Mouse (Mus musculus) cerebellum, postnatal 36 days (tissue): ENCODE measurements around the gene Jpt1.
"Not testable (repeated sequence)": the region's sequence is repeated elsewhere in the genome, so short reads cannot be mapped to it uniquely, and the experiment has no call there.

Source experiments
- DNase-seq, 2 experiments: peaks; one replicate each; pipeline ENCODE4 v3.0.0; 2021 to 2022; ENCODE audit warnings: mixed read lengths in 2 of 2

Gene Jpt1

GRCm38 (mm10) chr11:115511121-115511520, 3.1 kb downstream of the Jpt1 start:
- DNase-seq = no peak

DNA sequence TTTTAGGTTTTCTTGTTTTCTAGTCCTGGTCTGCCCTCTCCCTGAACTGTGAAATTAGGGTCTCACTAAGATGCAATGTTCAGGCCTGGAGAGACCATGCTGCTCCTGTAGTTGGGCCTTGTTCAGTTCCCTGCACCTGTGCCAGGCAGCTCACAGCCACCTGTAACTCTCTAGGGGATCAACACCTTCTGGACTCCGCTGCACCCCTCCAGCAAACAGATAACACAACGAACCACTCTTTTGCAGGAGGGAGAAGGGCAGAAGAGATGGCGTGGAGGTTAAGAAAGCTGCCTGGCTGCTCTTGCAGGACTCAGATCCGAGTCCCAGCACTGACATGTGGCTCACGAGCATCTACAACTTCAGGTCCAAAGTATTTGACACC, 3.7 kb downstream of the Jpt1 start:
- DNase-seq = no peak

DNA sequence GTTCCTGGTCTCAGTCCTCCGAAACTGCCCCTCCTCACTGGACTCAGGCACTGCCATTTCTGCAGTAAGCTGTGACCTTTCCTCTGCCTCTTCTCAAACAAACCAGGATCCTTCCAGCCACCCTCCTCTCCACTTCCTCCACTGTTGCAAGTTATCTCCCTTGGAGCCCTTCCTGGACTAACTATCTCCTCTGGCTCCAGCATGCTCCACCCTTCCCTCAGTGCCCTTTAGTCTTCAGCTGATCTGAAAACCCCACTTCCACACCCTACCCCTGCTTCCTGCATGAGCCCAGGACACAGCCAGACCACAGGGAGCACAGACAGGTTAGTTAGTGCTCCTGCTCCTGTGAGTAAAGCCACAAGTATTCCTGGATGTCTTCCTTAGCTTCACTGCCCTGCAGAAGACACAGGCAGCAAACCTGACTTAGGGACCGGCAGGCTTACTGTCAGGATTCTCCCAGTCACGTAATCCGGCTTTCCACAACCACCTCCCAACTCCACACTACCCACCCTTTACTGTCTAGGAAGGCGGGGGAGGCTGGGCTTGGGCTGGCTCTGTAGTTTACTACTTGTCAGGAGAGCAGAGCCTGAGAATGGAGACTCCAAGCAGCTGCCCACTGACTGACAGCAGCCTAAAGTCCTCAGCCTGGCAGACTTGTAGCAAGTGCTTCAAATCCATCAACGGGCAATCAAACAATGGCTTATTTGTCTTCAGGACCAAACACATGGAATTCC, 4.2 kb downstream of the Jpt1 start:
- DNase-seq = no peak

DNA sequence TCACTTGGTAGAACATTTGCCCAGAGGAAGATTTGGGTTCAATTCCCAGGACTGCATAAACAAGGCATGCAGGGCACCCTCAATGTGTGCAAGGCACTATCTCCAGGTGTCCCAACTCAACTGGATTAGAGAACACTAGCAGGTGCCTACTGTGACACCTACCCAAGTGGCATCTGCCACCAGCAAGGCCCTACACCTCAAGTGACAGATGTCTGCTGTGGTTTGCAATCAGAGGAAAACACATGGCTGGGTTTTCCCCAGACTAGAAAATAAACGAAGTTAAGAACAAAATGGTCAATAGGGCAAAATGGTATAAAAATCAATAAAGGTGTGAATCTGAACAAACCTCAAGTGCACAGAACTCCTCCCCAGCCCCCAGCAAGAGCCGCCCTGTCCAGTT, 6.1 kb downstream of the Jpt1 start:
- no peak for DNase-seq

GRCm38 (mm10) chr11:115506586-115506985, 7.6 kb downstream of the Jpt1 start:
- DNase-seq = no peak

DNA sequence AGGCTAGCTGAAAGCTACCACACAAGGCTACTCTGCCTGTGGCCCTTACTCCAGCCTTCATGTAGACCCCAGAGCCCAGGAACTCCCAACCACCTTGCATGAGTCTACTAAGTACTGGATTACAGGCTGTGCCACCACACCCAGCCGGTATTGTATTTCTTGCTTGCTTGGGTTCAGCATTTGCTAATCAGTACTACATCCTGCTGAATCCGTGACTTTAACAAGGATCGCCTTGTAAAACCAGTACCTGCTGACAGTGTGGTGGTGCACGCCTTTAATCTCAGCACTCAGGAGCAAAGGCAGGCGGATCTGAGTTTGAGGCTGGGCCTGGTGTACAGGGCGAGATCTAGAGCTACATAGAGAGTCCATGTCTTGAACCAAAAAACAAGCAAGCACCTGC, 11.6 kb downstream of the Jpt1 start:
- no peak for DNase-seq

GRCm38 (mm10) chr11:115496559-115496958, 17.6 kb downstream of the Jpt1 start:
- DNase-seq = not testable (repeated sequence)

DNA sequence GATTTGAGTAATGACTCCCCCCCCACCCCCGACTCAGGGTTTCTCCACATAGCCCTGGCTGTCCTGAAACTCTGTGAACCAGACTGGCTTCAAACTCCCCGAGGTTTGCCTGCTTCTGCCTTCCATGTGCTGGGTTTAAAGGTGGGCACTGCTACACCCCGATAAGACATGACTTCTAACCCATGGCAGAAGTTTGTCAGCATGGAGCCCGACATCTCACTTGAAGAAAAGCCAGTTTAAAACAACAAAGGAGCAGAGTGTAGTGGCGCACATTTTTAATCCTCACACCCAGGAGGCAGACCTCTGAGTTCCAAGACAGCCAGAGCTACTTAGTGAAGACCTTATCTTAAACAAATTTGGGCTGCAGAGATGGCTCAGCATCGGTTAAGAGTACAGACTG, 21.8 kb downstream of the Jpt1 start:
- DNase-seq = no peak

DNA sequence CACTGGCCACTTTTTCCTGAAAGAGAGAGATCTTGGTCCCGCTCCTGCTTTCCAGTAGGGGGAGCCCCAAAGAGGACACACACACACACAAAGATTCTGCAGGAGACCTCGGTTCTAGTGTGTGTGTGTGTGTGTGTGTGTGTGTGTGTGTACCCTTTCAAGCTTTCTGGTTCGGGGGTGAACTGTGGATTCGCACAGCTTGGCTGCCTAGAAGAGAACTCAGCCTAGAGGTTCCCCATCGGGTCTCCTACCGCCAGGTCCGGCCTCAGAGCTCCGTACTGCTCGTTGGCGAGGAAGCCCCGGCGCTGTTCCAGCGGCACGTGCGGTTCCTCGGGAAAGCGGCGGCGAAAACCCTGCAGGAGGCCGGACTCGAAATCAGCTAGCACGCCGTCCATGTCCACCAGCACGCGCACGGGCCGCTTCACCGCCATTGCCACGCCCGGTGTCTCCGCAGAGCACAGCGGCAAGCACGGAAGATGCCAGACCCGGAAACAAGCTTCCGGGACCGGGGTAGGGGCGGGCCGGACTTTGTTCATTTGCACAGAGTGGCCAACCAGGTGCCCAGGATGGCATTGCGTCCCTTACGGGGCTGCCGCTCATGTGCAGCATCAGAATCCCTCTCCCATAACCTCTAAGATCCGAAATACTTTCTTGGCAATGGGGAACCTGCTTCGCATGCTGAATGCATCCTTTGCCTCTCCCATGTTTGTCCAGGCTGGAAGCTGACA, 22.7 kb downstream of the Jpt1 start, which contains the start of gene Nt5c:
Gene Nt5c, minus strand, starts transcription at position 507 of the 728 bp plus-strand sequence.
- peak; percentile 84 to 85 for DNase-seq

DNA sequence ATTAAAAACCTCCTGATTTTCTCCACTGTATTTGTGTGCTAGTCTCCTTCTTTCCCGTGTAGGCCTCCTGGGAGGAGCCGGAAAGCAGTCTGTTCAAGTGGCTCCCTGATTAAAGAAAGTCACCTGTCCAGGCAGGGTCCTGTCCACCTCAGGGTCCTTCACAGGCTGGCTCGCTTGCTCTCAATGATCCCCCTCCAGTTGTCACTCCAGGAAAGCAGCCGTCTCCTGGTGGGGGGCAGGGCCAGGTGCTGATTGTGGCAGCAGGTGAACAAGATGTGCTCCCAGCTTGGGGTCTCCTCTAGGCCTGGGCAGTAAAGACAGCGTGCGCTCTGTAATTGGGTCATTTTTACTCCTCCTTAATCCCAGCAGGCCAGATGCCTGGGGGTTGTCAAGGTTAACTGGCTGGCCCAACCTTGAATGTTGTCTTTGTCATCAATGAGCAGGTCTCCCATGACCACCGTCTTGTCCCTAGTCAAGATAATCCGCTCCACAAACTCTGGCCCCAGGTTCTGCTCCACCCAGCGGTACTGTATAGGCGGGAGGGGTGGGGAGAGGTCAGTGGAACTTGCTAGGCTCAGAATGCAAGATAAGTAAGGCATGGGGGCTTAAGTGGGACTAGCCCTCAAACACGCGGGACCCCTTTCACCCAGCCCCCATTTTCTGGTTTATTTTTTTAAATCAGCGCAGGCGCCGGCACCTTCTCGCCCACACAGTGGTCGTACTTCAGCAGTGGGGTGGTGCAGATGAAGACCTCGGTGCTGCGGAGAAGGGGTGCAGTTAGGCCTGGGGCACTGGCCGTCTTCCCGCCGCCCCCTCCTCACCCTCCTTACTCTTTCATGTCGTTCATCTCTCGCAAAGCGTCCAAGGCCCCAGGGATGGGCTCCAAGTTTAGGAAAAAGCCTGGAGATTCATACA, 23.5 kb downstream of the Jpt1 start:
- no peak for DNase-seq

- peak; percentile 72 to 75 for DNase-seq
Measured at GRCm38 (mm10) chr11:115488551-115489104, 25.6 kb downstream of the Jpt1 start.

GRCm38 (mm10) chr11:115485155-115485554, 29.0 kb downstream of the Jpt1 start:
- no peak for DNase-seq

DNA sequence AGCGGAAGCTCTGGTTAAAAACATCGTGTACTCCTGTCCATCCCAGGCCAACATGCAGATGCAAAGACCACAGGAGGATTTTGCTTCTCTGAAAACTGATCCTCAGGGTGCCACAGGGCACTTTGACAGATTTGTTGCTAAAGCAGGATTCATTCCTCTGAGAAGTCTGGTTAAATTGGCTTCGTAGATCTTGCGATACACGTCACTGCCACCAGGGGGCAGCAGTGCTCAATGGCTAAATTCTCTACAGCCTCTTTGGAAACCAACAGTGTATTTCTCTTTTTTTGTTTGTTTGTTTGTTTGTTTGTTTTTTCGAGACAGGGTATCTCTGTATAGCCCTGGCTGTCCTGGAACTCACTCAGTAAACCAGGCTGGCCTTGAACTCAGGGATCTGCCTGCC, 30.5 kb downstream of the Jpt1 start:
- DNase-seq = peak; percentile 86 to 88

DNA sequence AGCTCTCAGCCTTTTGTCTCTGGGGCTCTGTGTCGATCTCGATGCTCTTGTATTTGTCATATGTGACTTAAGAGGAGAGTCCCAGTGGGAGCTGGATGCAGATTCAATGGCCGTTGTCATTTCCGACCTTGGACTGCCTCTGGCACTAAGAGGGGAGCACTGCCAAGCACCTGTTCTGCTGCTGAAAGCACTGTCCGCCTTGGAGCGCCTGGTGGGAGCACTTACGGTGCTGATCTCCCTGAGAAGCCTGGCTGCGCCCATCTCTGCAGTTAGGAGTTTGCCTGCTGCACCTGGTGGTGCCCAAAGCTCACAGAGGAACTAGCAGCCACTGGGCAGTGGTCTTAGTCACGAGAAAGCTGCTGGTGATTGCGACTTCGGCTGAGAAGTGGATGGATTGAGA, 30.9 kb downstream of the Jpt1 start:
- DNase-seq = no peak

DNA sequence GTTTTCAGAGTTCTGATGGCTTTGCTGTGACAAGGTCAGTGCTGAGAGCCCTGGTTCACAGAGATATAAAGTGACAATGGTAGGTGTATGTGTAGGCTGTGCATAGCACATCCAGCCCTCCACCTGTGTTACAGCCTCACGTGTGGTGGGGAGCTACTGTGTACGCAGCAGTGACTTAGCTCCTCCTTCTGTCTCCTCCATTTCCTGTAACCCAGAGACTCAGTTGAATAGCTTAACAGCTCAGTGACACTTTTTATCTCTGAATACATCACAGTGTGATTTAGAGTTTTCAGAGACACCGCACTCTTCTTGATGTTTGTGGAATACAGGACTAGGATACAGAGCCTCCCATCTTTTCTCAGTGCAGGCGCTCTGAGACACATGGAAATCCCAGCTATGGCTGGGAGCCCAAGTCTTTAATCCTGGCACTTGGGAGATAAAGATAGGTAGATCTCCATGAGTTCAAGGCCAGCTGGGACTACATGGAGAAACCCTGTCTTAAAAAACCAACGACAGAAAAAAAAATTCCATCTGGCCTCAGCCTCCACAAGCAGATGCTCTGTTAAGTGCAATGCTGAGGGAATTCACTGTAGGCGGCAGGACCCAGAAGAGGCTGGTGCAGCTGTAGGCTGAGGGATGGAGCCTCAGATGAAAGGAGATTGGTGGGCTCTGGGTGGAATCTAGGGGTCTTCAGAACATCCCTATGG, 32.5 kb downstream of the Jpt1 start:
- DNase-seq = no peak

DNA sequence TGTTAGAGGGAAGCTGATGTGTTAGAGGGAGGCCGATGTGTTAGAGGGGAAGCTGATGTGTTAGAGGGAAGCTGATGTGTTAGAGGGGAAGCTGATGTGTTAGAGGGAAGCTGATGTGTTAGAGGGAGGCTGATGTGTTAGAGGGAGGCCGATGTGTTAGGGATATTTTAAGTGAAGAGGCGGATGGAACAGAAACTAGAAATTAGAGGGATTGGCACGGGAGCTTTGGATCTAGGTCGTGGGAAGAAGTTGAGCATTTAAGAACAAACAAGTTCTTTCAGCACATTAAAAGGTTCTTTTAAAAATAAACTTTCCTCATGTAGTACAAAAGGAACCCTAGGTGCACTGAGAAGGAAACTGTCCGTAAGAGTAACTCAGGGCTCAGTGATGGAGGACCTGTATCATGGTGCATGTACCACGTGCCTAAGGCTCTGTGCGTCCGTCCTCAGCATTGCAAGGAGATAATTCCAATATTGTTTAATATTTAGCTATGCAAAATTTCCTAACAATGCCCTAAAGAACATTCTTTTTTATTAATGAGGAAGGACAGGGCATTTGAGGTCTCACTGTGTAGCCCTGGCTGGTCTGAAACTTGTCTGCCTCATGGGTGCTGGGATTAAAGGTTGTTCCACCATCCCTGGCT, 35.8 kb downstream of the Jpt1 start:
- no peak for DNase-seq

- DNase-seq = not testable (repeated sequence)
Measured at GRCm38 (mm10) chr11:115477388-115477787, 36.8 kb downstream of the Jpt1 start.

DNA sequence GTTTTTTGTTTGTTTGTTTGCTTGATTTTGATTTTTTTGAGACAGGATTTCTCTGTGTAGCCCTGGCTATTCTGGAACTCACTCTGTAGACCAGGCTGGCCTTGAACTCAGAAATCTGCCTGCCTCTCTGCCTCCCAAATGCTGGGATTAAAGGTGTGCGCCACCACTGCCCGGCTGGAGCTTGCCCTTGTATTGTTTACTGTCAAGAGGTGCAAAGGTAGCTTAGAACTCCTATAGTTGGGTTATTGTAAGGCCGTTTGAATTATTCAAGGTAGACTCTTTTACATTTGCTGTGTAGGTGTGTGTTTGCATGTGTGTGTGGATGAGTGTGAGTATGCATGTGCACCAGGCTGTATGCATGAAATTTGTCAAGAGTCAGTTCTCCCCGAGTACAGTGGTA, 37.6 kb downstream of the Jpt1 start:
- DNase-seq = not testable (repeated sequence)

DNA sequence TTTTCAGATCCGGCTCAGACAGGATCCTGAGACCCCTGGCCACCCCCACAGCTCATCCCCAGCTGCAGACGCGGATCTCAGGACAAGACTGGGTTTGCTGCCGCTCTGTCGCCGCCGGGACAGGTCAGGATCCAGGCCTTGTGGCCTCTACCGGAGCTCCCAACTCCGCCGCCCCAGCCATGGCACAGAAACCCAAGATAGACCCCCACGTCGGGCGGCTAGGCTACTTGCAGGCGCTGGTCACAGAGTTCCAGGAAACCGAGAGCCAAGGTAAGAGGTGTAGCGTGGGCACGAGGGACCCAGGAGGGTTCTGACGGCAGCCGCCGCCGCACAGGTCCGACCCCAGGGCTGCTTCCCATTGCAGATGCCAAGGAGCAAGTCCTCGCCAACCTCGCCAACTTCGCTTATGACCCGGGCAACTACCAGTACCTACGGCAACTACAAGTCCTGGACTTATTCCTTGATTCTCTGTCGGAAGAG, 38.4 kb downstream of the Jpt1 start:
- DNase-seq = no peak

- peak; percentile 90 to 93 for DNase-seq
Measured at GRCm38 (mm10) chr11:115475025-115475757, 39.0 kb downstream of the Jpt1 start, which contains the start of gene Armc7. TSS of gene Armc7 (plus strand) at chr11:115475667.
